Mouse (Mus musculus): ENCODE results near the gene Ccdc157. TPM values are rescaled to one million over a fixed set of nuclear protein-coding genes. Genes with fewer than 3 reads are reported as not detected.
"Not testable (repeated sequence)": the region's sequence is repeated elsewhere in the genome, so short reads cannot be mapped to it uniquely, and the experiment has no call there.

Gene Ccdc157
- polyA plus RNA-seq, 1 experiment = 2.7 TPM

DNA sequence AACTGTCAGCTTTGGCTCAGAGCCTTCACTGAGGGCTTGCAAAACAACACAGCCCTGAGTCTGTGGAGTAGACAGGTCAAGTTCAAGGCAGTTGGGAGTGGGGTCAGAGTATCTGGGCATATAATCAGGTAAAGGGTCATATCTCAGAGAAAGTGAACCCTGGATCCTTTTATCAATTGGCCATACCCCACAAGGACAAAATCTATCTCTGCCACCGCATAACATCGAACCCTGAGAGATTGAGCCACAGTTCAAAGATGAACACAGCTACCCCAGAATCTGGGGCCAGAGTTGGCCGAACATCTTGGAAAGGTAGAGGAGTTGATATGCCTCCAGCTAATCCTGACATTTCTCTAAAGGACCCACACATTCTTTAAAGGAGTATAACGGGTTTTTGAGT lies 48.1 kb downstream of the Ccdc157 start:
- 92% methylated on average over 4 of the region's 4 CpGs for WGBS
- no peak for DNase-seq (ENCODE audit: low read depth, low spot score)

DNA sequence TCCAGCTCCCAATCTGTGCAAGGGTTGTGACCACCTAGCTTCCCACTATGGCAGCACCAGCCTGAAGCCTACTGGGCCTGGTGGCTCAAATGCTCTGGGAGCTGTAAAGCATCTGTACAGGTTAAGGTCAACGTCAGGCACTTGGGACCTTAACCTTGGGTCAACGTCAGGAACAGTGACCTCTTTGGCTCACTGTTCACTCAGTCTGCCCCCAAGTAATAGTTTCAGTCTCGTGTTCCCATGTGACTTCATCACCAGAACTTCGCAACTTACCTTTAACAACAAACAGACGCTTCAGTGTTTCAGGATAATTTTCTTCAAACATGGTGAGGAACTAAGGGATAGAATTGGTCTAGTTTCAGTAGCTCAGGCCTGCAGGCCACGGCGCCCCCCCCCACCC lies 51.4 kb downstream of the Ccdc157 start:
- 80% methylated on average over 7 of the region's 7 CpGs for WGBS
- no peak for DNase-seq (ENCODE audit: low read depth, low spot score)

GRCm38 (mm10) chr11:4107901-4108300 lies 52.2 kb downstream of the Ccdc157 start:
- WGBS = 87% methylated on average over 6 of the region's 6 CpGs
- not testable (repeated sequence) for DNase-seq (ENCODE audit: low read depth, low spot score)

- no peak for DNase-seq (ENCODE audit: low read depth, low spot score)
- 39% methylated on average over 6 of the region's 6 CpGs for WGBS
Observed at GRCm38 (mm10) chr11:4105444-4105843, 54.6 kb downstream of the Ccdc157 start.

DNA sequence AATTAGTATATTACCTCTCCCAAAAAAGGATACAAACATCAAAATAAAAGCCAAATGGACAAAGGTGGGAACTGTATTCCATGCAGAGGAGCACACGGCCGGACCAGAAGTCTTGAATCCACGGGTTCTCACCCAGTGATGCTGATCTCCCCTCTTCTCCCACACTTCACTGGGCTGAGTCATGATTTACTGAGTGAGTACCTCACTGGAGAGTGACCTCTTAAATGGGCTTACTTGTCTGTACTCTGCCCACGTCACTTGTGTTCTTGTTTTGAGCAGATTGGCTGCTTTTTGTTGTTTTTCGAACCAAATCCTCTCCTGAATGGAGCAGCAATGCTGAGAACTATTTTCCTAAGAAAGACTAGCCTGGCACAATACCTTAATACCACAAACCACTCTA lies 55.1 kb downstream of the Ccdc157 start:
- DNase-seq (ENCODE audit: low read depth, low spot score) = no peak
- WGBS = 87% methylated on average over 5 of the region's 5 CpGs

GRCm38 (mm10) chr11:4103522-4103921 lies 56.6 kb downstream of the Ccdc157 start:
- WGBS = 71% methylated on average over 14 of the region's 14 CpGs
- no peak for DNase-seq (ENCODE audit: low read depth, low spot score)

DNA sequence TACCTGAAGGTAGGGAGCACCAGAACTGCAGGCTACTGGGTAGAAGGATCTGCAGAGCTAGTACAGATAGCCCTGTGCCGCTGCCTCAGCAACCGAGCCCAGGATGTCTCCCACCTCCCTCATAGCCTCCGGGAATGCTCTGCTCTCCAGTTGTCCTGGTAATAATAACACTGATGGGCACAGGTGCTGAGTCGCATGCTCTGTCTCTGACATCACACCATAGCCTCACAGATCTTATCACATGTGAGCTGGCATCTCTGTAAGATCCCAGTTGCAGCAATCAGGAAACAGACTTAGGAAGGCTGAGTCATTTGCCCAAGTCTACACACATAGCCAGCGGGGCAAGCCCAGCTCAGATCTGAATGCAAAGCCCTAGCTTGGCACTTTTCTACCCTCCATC lies 58.2 kb downstream of the Ccdc157 start:
- DNase-seq (ENCODE audit: low read depth, low spot score) = no peak
- WGBS = 71% methylated on average over 5 of the region's 5 CpGs

GRCm38 (mm10) chr11:4099447-4099846 lies 60.6 kb downstream of the Ccdc157 start:
- WGBS = 78% methylated on average over 3 of the region's 3 CpGs
- DNase-seq (ENCODE audit: low read depth, low spot score) = no peak

- DNase-seq (ENCODE audit: low read depth, low spot score) = no peak
- 74% methylated on average over 7 of the region's 7 CpGs for WGBS
Observed at GRCm38 (mm10) chr11:4098816-4099215, 61.3 kb downstream of the Ccdc157 start.

- no peak for DNase-seq (ENCODE audit: low read depth, low spot score)
Observed at GRCm38 (mm10) chr11:4098120-4098519, 62.0 kb downstream of the Ccdc157 start.

DNA sequence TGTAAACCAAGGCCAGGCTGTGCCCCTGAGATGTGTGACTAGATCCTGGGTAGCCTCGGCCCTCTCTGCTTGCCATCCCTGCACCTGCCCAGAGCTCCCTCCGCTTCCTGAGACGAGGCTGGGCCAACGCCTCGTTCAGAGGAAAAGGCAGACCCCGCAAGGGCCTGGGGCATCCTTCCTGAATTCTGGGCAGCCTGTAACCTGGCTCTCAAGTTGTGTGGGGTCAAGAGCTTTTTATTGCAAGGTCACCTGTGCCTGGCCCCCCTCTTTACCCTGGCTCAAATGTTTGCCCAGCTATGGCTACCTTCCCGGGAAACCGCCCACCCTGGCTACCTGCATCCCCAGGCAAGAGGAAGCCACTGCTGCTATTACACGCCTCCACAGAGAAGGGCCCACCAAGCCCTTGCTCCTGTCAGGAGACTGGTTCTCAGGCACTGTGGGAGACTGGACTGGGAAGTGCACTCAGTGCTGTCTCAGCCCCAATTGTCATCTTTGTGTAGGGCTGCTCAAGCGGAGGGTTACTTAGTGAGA lies 62.9 kb downstream of the Ccdc157 start:
- DNase-seq (ENCODE audit: low read depth, low spot score) = no peak
- WGBS = 22% methylated on average over 10 of the region's 10 CpGs

More at GRCm38 (mm10) chr11:4098120-4098519, 62.0 kb downstream of the Ccdc157 start:
- 68% methylated on average over 8 of the region's 8 CpGs for WGBS

- peak; percentile 97 for DNase-seq (ENCODE audit: low read depth, low spot score)
- WGBS = 2% methylated on average over 45 of the region's 45 CpGs
Observed at GRCm38 (mm10) chr11:4096054-4096984, 63.8 kb downstream of the Ccdc157 start.

GRCm38 (mm10) chr11:4095171-4096053 lies 64.7 kb downstream of the Ccdc157 start, which contains the start of gene Mtfp1:
TSS of gene Mtfp1 (minus strand) at chr11:4095445.
- 4% methylated on average over 34 of the region's 34 CpGs for WGBS
- no peak for DNase-seq (ENCODE audit: low read depth, low spot score)

GRCm38 (mm10) chr11:4094378-4095170 lies 65.5 kb downstream of the Ccdc157 start:
- DNase-seq (ENCODE audit: low read depth, low spot score) = peak; percentile 86
- 5% methylated on average over 24 of the region's 24 CpGs for WGBS

- no peak for DNase-seq (ENCODE audit: low read depth, low spot score)
- 51% methylated on average over 18 of the region's 18 CpGs for WGBS
Observed at GRCm38 (mm10) chr11:4093459-4094377, 66.4 kb downstream of the Ccdc157 start.
